Mouse (Mus musculus) heart, postnatal 36 days (tissue): Measurements from ENCODE around the gene Ogdh. TPM values are rescaled to one million over a fixed set of nuclear protein-coding genes. Genes with fewer than 3 reads are reported as not detected.

Source experiments
- DNase-seq, 2 experiments: peaks; one replicate each; pipeline ENCODE4 v3.0.0; 2021 to 2022
- intact Hi-C: fragments of 180-260 bp; cut with DNase I; formaldehyde crosslinking; loops from one replicate; pipeline ENCODE4 v1.15.1; 2025
- microRNA-seq, 2 experiments: library from miRNA; unstranded; fragments of <30 nt; microRNA quantifications; one replicate each; pipeline ENCODE4 v1.2.0; 2021; ENCODE audit warnings: borderline number of aligned reads in 2 of 2
- total RNA-seq, 2 experiments: library from RNA; stranded (reverse); gene quantifications; 2 replicates each; pipeline ENCODE4 v1.2.3; 2021

Ogdh gene
- total RNA-seq, 2 experiments from 2014 or later = 1,707 to 1,741 TPM

GRCm38 (mm10) chr11:6402515-6403510 is 111.4 kb downstream of the Ogdh start:
- peak; percentile 72 to 79 for DNase-seq
- intact Hi-C loops = no loop called here

DNA sequence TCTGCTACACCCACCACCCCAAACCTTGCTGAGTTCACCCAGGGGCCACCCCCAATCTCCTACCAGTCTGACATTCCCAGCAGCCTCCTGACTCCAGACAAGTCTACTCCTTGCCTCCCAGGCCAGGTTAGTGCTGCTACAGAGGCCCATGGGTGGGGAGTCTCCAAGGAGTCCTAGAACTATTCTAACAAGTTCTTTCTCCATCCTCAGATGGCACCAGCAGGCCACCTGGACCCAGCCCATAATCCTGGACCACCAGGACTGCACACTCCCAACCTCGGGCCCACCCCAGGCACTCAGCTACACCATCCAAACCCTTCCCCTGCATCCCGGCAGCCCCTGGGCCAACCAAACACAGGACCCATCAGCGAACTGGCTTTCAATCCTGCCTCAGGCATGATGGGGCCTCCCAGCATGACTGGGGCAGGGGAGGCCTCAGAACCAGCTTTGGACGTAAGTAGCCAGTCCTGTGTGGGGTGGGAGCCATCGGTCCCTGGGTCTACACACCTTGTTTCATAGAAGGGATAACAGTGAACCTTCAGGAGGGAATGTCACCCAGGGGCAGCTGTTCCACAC is 112.5 kb downstream of the Ogdh start:
- intact Hi-C loops = no loop called here
- DNase-seq = no peak

DNA sequence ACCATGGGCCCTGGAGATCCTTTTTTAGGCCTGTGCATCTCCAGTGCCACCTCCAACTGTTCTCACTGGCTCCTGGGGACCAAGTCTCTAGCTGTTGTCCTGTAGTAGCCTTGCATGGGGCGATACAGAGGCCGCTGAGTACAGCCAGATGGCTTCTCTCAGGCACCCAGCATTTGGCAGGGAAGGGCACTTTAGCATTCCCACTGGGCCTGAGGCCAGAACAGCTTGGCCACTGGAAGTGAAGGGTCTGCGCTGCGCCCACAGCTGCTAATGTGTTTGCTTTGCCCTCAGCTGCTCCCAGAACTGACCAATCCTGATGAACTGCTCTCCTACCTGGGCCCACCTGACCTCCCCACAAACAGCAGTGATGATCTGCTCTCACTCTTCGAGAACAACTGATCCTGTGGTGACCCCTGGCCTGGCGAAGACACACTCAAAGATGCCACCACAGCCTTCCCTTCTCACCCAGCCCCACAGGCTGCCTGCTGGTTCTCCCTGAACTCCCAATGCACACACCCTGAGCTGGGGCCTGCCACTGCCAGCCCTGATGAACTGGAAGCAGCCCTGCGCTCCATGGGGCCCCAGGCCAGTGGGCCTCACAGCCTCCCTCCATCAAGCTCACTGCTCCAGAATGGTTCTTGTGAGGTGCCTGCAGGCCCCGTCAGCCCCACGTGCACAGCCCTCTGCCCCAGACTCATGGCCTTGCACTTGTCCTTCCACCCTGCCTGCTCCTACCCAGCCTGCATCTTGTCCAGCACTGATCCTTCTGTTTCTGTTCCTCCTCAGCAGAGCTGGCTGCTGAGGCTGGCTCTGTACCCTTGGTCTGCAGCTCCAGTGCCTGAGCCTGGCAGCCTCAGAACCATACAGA is 113.5 kb downstream of the Ogdh start:
- intact Hi-C loops = no loop called here
- DNase-seq = peak in 1 of 2 experiments; percentile 47

GRCm38 (mm10) chr11:6405591-6406081 is 114.2 kb downstream of the Ogdh start:
- intact Hi-C loops = no loop called here
- DNase-seq = peak; percentile 61

Small RNA genes lying within 50 kb of the gene (microRNA-seq; reads per million reads assigned to microRNA genes)
- 0 to 0.72 reads per million in 2 experiments for gene Mir7651

Other genes with a start within 250 kb of the Ogdh start
- gene Camk2b, start 225.3 kb upstream of the Ogdh start, total RNA-seq = 1 to 10 TPM; 6.0 to 8.1 TPM
- not detected for gene A730071L15Rik, start 91.6 kb upstream of the Ogdh start, total RNA-seq
- 10 to 100 TPM; 61.2 to 64.6 TPM for gene Nudcd3, start 91.2 kb upstream of the Ogdh start, total RNA-seq
- under 1 TPM in 1 of 2 experiments, not detected in 1; 0.08 TPM for gene Npc1l1, start 61.5 kb upstream of the Ogdh start, total RNA-seq
- gene Ddx56, start 23.9 kb upstream of the Ogdh start, total RNA-seq = 10 to 100 TPM; 23.5 to 25.5 TPM
- 10 to 100 TPM; 82.9 to 94.8 TPM for gene Tmed4, start 16.8 kb upstream of the Ogdh start, total RNA-seq
- gene Zmiz2, start 97.4 kb downstream of the Ogdh start, total RNA-seq = 10 to 100 TPM; 35.0 to 39.5 TPM
- 100 to 1,000 TPM; 331 to 351 TPM for gene Ppia, start 123.8 kb downstream of the Ogdh start, total RNA-seq
- gene H2afv, start 152.8 kb downstream of the Ogdh start, total RNA-seq = 10 to 100 TPM; 70.4 to 83.8 TPM
- 10 to 100 TPM; 32.7 to 35.6 TPM for gene Purb, start 184.3 kb downstream of the Ogdh start, total RNA-seq
- gene Myo1g, start 229.3 kb downstream of the Ogdh start, total RNA-seq = 1 to 10 TPM; 1.2 to 2.2 TPM